Mouse (Mus musculus): ENCODE measurements around the gene Eif1ad.

DNA sequence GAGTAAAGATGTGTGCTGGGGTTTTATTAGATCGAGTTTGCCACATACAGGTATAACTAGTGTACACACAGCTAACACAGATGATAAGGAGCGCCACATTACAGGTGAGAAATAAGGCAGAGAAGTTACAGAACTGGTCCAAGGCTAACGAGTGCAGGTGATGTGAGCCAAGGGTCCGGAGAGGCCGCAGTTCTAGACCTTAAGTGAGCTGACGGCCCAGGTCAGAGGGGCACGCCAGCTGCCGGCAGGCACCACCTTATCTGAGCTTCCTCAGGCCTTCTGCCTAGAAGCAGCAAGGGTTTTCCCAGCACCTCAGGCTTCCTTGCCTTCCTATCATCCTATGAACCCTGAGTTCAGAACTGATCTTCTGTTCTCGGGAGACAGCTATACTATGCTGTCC, 53.1 kb downstream of the Eif1ad start:
- TF ChIP-seq CTCF (IDR thresholded peaks at IDR 0.05; ENCODE audit: extremely low read depth, insufficient read depth, low read length) (no peak), POLR2A (IDR thresholded peaks at IDR 0.05; ENCODE audit: extremely low read depth, insufficient read depth, low read length) (no peak)
